Mouse (Mus musculus) hindbrain, embryonic 12.5 days (tissue): Measurements from ENCODE around the gene Cir1. TPM values are rescaled to one million over a fixed set of nuclear protein-coding genes. Genes with fewer than 3 reads are reported as not detected.

Experiments
- ATAC-seq: fragments of 200-750 bp; cut with Nextera tagmentation; 2 replicates; pipeline ENCODE4 v1.8.0; 2017; ENCODE audit warnings: moderate TSS enrichment; ENCODE audit not compliant: low FRiP score
- H3K27ac ChIP-seq: fragments of 300-500 bp; sonication (generic); 2 replicates; pipeline ENCODE4 v1.5.1; 2016; ENCODE audit warnings: mild to moderate bottlenecking
- H3K27me3 ChIP-seq: fragments of 300-500 bp; sonication (generic); 2 replicates; pipeline ENCODE4 v1.6.1; 2016; ENCODE audit warnings: mild to moderate bottlenecking
- H3K36me3 ChIP-seq: fragments of 300-500 bp; sonication (generic); 2 replicates; pipeline ENCODE4 v1.6.1; 2016; ENCODE audit warnings: mild to moderate bottlenecking
- H3K4me1 ChIP-seq: fragments of 300-500 bp; sonication (generic); 2 replicates; pipeline ENCODE4 v1.6.1; 2016
- H3K4me2 ChIP-seq: fragments of 300-500 bp; sonication (generic); replicated peaks from 2 replicates; pipeline ENCODE4 v1.6.1; 2016; ENCODE audit warnings: mild to moderate bottlenecking
- H3K4me3 ChIP-seq: fragments of 300-500 bp; sonication (generic); 2 replicates; pipeline ENCODE4 v1.5.1; 2016; ENCODE audit warnings: mild to moderate bottlenecking
- H3K9ac ChIP-seq: fragments of 300-500 bp; sonication (generic); 2 replicates; pipeline ENCODE4 v1.6.1; 2016; ENCODE audit warnings: mild to moderate bottlenecking, moderate library complexity
- H3K9me3 ChIP-seq: fragments of 300-500 bp; sonication (generic); replicated peaks from 2 replicates; pipeline ENCODE4 v1.6.1; 2016; ENCODE audit warnings: mild to moderate bottlenecking
- WGBS: fragments of 180-500 bp; shearing (Covaris S2); methylation state at CpG from one replicate; pipeline ENCODE4 v1.1.7; 2016; 5-methylcytosine and 5-hydroxymethylcytosine counted together
- polyA plus RNA-seq: library from polyadenylated mRNA; unstranded; fragments of >200 nt; fragmentation: Nextera tagmentation; extraction: Ambion mirVana; gene quantifications from 2 replicates; pipeline ENCODE4 v1.2.1, GENCODE M21; 2016

The Cir1 gene
- 28.4 and 29.7 TPM in 2 replicates for polyA plus RNA-seq

DNA sequence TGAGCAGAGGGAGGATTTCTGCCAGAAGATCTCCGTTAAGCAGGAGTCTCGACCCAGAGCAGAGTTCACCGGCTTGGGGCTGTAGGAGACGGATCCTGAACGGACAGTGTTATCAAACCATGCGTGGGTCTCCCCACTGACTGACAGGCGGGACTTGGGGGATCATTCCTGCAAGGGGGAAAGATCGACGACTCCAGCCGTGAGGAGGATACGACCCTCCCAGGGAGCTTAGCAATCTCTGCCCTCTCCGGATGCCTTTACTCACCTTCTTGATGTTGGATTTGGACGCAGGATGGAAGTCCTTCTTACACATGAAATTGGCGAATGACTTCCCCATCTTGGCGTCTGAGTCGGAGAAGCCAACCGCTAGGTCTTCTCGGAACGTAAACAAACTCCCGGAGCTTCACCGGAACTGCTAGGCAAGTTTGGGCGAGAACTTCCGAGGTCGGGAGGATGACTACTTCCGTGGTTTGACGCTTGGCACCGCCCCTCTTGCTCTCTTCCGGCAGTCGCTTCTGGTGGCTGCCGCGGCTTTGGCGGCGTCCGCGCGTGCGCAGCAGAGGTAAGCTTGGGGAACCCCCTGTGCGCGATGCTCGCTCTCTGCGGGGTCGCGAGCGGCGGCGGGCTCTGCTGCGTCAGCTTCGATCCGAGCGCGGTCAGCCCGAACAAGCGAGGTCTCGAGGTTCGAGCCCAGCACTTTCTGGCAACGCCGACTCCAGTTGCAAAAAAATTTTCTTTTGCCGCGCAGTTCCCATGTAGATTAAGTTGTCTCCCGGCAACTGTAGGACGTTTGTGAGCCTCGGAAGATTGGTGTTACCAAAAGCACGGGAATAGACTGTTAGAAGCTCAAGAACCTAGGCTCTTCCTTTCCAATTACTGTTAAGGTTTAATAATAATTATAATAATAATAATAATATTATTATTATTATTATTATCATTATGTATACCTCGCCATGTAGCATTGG lies at the start of gene Cir1, which contains the start of gene Scrn3:
Gene Cir1, minus strand, starts transcription at position 550 of the 965 bp plus-strand sequence.
Gene Scrn3, plus strand, starts transcription at position 450 of the 965 bp plus-strand sequence.
- H3K9ac ChIP-seq, result peak within 1 kb of the TSS; percentile 74
- no peaks in the 10 kb centered on the region for H3K27me3 ChIP-seq
- H3K27ac ChIP-seq, result peak within 1 kb of the TSS; percentile 72
- peak; percentile 94 for ATAC-seq
- H3K4me2 ChIP-seq, result peak within 1 kb of the TSS; percentile 85
- H3K36me3 ChIP-seq, result peaks cover 14% of the 10 kb centered on the region
- peak within 1 kb of the TSS; percentile 87 for H3K4me3 ChIP-seq
- WGBS, result under 1% methylated on average over 64 of the region's 64 CpGs
- H3K4me1 ChIP-seq, result peaks cover 9% of the 10 kb centered on the region
- H3K9me3 ChIP-seq, result no peaks in the 10 kb centered on the region

DNA sequence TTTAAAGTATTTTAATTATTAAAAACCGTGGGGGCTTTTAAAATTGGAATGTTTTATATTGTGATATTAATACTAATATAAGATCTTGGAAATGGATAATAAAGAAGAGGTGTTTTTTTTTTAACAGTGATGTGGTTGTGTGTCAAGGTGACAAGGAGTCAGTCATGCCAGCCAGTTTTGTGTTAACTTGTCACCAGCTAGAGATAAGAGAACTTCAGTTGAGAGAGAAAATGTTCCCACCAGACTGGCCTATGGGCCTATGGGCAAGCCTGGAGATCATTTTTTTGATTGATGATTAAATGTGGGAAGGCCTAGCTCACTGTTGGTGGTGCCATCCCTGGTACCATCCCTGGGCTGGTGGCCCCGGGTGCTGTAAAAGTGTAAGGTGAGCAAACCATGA lies 48.0 kb upstream of the Cir1 start:
- Histone ChIP-seq H3K27me3 (no peaks in the 10 kb centered on the region), H3K4me2 (no peak overlapping the region), H3K27ac (no peak overlapping the region), H3K4me3 (no peak overlapping the region), H3K4me1 (no peaks in the 10 kb centered on the region), H3K9me3 (no peaks in the 10 kb centered on the region), H3K9ac (no peak overlapping the region), H3K36me3 (0 out of 2 replicates have a peak, but pooled peaks cover 4% of the 10 kb centered on the region)
- ATAC-seq, result no peak
- WGBS, result 81% methylated on average over 2 of the region's 2 CpGs

DNA sequence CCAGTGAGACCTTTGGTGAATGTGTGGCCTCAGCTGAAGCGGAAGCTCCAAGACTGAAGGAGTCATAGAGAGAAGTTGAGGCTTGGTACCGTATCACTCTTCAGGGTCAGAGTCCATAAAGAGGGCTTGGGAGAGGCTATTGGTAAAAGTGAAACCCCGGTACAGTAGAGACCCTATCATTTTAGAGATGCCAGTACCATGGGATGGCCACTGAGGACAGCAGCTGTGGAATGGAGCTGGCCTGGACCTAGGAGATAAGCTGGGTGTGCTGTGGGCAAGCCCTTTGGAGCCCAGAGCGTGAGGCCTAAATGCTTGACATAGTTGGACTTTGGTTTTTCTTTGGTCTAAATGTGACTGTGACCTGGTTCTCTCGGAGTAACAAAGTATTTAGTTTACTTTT lies 47.4 kb upstream of the Cir1 start:
- no peaks in the 10 kb centered on the region for H3K27me3 ChIP-seq
- no peak overlapping the region for H3K4me3 ChIP-seq
- H3K9me3 ChIP-seq, result no peaks in the 10 kb centered on the region
- H3K27ac ChIP-seq, result no peak overlapping the region
- 95% methylated on average over 5 of the region's 5 CpGs for WGBS
- H3K4me2 ChIP-seq, result no peak overlapping the region
- H3K4me1 ChIP-seq, result no peaks in the 10 kb centered on the region
- no peak for ATAC-seq
- 0 out of 2 replicates have a peak, but pooled peaks cover 4% of the 10 kb centered on the region for H3K36me3 ChIP-seq
- no peak overlapping the region for H3K9ac ChIP-seq

DNA sequence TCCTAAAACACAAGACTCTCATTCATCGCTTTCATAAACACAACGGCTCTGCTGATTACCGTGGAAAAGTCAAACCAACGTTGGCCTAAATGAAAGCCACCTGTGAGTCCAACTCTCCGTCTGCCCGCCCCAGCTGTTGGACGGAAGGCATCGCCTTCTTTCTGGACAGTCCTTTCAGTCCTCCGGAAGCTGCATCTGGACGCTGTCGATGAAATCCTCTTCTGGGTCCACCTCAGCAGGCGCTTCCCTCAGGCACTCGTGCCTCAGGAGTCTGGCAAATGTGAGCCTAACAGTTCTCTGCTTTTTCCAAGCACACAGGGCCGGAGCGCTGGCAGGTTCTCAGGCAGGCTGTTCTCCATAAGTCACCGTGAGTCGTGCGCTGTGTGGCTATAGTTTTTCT lies 44.5 kb upstream of the Cir1 start:
- H3K4me1 ChIP-seq, result peaks cover 2% of the 10 kb centered on the region; the same call in 1 of the 2 replicates
- H3K36me3 ChIP-seq, result 0 out of 2 replicates have a peak, but pooled peaks cover 2% of the 10 kb centered on the region
- no peaks in the 10 kb centered on the region for H3K27me3 ChIP-seq
- no peaks in the 10 kb centered on the region for H3K9me3 ChIP-seq
- no peak overlapping the region for H3K4me2 ChIP-seq
- 67% methylated on average over 18 of the region's 18 CpGs for WGBS
- H3K9ac ChIP-seq, result no peak overlapping the region
- no peak overlapping the region for H3K4me3 ChIP-seq
- ATAC-seq, result no peak
- H3K27ac ChIP-seq, result no peak overlapping the region

DNA sequence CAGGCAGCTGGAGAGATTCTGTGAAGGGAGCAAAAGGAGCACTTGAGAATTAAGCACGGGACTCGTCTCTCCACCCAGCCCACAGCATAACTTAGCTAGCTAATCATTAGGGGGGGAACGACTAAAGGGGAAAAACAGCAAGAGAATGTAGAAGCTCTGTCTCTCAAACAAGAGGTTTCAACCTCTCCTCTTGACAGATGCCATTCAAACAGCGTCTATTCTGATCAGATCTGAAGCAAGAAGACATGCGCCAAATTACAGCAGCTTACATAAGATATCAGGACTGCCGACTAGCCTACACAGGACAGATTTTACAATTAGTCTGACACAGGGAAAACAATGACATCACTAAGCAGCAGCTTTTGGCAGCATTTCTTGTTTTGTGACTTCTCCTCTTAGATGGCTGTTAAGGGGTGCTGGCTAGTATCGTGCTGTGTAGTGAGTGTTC lies 39.5 kb upstream of the Cir1 start:
- H3K27me3 ChIP-seq, result no peaks in the 10 kb centered on the region
- ATAC-seq, result no peak
- H3K9me3 ChIP-seq, result no peaks in the 10 kb centered on the region
- H3K4me2 ChIP-seq, result no peak overlapping the region
- H3K36me3 ChIP-seq, result no peaks in the 10 kb centered on the region
- H3K9ac ChIP-seq, result no peak overlapping the region
- H3K27ac ChIP-seq, result no peak overlapping the region
- WGBS, result 58% methylated on average over 7 of the region's 7 CpGs
- no peak overlapping the region for H3K4me3 ChIP-seq
- peaks cover 10% of the 10 kb centered on the region; the same call in 1 of the 2 replicates for H3K4me1 ChIP-seq

DNA sequence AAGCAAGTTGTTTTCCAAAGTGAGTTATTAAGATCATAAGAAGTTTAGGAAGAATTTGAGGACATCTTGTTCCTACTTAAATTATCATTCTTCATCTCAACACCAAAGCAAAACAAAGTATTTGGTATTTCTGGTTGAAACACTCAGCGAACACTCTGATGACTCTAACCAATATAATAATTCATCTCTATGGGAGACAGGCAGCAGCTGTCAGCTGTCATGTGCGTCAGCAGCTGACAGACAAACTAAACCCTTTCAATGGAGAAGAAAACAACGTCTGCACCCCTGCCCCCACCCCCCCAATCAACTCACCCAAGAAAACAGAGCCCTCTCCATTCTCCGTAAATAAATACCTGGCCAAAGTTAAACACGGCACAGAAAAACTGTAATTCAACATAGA lies 39.0 kb upstream of the Cir1 start:
- Histone ChIP-seq H3K9ac (no peak overlapping the region), H3K9me3 (no peaks in the 10 kb centered on the region), H3K4me3 (no peak overlapping the region), H3K4me1 (peaks cover 14% of the 10 kb centered on the region), H3K36me3 (no peaks in the 10 kb centered on the region), H3K27ac (no peak overlapping the region), H3K27me3 (no peaks in the 10 kb centered on the region), H3K4me2 (no peak overlapping the region)
- 50% methylated on average over 5 of the region's 5 CpGs for WGBS
- no peak for ATAC-seq

DNA sequence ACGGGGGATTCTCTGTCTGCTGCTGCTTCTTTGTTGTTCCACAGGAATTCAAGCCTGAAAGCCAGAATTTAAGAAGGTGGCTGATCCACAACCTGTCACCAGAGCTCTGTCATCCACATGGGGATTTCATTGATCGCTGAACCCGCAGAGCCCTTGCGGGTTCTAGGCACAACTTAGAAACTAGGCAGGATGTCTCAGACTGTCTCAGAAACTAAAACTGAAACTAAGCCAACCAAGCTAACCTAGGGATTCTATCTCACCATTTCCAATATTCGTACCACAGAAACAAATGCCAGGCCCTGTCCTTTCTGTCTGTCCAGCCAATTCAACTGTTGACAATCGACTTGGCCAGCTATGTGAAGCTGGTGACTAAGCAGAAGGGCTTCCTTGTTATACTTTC lies 35.7 kb upstream of the Cir1 start:
- no peak overlapping the region for H3K4me2 ChIP-seq
- H3K4me3 ChIP-seq, result no peak overlapping the region
- WGBS, result 85% methylated on average over 6 of the region's 6 CpGs
- no peaks in the 10 kb centered on the region for H3K9me3 ChIP-seq
- no peaks in the 10 kb centered on the region for H3K27me3 ChIP-seq
- peaks cover 15% of the 10 kb centered on the region for H3K4me1 ChIP-seq
- no peak overlapping the region for H3K27ac ChIP-seq
- no peak overlapping the region for H3K9ac ChIP-seq
- no peaks in the 10 kb centered on the region for H3K36me3 ChIP-seq
- ATAC-seq, result no peak

DNA sequence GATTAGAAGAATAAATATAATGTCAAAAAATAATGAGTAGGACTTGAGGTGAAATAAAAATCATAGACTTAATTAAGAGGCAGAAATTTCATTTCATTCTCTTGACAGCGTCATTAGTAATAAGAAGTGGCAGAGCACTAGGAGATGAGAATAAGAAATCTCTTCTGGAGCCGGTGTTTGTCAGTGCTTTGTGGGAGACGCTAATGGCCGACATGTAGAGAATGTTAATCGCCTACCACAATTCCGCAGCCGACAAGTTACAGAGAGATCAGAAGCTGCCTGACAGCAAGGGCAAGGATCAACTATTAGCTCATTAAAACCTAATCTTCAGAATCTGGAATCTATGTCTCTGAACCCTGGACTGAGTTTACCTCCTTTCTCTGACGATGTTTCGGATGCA lies 35.3 kb upstream of the Cir1 start:
- Histone ChIP-seq H3K4me2 (no peak overlapping the region), H3K36me3 (no peaks in the 10 kb centered on the region), H3K9me3 (no peaks in the 10 kb centered on the region), H3K9ac (no peak overlapping the region), H3K4me3 (no peak overlapping the region), H3K27ac (no peak overlapping the region), H3K4me1 (peaks cover 15% of the 10 kb centered on the region), H3K27me3 (no peaks in the 10 kb centered on the region)
- WGBS, result 65% methylated on average over 9 of the region's 9 CpGs
- ATAC-seq, result no peak

DNA sequence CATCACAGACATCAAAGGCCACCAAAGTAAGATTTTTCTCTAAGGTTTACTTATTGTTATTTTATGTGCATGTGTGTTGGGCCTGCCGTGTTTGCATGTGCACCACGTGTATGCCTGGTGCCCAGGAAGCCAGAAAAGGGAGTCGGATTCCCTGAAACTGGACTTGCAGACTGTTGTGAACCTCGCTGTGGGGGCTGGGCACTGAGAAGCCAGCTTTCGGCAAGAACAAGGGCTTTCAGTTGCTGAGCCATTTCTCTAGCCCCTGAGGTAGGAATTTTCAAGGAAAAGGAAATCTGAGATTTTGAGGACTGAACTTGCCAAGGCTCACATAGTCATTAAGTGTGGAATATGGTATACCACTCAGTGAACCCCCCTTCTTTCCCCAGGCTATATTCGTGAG lies 34.6 kb upstream of the Cir1 start:
- Histone ChIP-seq H3K27ac (no peak overlapping the region; the same call in 1 of the 2 replicates), H3K4me3 (no peak overlapping the region), H3K27me3 (no peaks in the 10 kb centered on the region), H3K9ac (no peak overlapping the region), H3K4me1 (peaks cover 15% of the 10 kb centered on the region), H3K9me3 (no peaks in the 10 kb centered on the region), H3K36me3 (no peaks in the 10 kb centered on the region), H3K4me2 (no peak overlapping the region)
- ATAC-seq, result no peak
- 71% methylated on average over 6 of the region's 6 CpGs for WGBS

DNA sequence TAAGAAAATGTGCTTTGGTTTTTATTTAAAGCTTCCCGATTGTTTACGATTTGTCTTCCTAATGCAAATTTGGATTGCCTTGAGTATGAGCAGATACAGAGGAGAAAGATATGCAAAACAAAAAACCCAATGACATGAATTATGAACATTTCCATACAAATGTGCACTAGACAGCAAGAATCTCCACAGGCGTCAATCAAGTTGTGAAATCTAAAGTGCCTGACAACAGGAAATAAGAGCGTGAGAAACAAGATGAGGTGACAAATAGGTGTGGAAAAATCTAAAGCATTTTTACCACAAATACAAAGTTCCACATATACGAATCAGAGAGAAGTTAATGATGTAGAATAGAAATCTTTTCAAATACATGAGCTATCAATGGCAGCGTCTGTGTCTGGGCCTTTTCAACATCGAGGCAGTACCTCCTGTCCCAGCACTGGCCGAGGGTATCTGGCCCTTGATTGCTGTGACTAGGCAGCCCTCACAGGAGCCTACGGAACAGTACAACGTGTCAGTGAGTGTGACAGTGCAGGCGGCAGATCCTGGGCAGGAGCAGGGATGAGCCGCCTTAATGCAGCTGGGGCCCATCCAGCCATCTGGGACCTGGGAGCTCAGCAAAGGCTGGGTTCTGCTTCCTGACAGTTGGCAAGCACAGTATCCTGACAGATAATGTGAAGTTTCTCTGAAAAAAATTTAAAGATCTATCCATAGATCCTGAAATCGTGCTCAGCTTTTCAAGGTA lies 34.0 kb upstream of the Cir1 start:
- ATAC-seq, result peak; percentile 56; the same call in 1 of the 2 replicates
- H3K27ac ChIP-seq, result peak overlapping the region; percentile 25; the same call in 1 of the 2 replicates

DNA sequence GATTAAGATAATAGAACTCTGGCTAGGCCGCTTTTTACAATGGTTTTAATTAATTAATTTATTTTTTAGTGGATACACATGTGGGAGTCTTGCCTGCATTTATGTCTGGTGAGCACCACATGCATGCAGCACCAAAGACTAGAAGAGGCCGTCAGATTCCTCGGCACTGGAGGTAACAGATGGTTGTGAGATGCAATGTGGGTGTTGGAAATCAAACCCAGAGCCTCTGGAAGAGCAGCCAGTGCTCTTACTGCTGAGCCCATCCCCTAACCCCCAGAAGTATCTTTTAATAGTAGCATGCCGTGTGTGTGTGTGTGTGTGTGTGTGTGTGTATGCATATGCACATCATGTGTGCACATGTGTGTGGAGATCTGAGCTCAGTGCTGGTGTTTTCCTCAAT lies 32.7 kb upstream of the Cir1 start:
- no peaks in the 10 kb centered on the region for H3K36me3 ChIP-seq
- H3K27me3 ChIP-seq, result no peaks in the 10 kb centered on the region
- ATAC-seq, result no peak
- no peaks in the 10 kb centered on the region for H3K9me3 ChIP-seq
- H3K9ac ChIP-seq, result no peak overlapping the region
- H3K4me2 ChIP-seq, result no peak overlapping the region
- H3K4me1 ChIP-seq, result peaks cover 8% of the 10 kb centered on the region
- no peak overlapping the region for H3K27ac ChIP-seq
- no peak overlapping the region for H3K4me3 ChIP-seq
- WGBS, result 89% methylated on average over 4 of the region's 4 CpGs

More for the DNA sequence above, 34.0 kb upstream of the Cir1 start:
- Histone ChIP-seq H3K27me3 (no peaks in the 10 kb centered on the region), H3K4me3 (no peak overlapping the region), H3K36me3 (no peaks in the 10 kb centered on the region), H3K9ac (no peak overlapping the region), H3K9me3 (no peaks in the 10 kb centered on the region), H3K4me2 (no peak overlapping the region), H3K4me1 (peaks cover 8% of the 10 kb centered on the region)
- 64% methylated on average over 13 of the region's 13 CpGs for WGBS

DNA sequence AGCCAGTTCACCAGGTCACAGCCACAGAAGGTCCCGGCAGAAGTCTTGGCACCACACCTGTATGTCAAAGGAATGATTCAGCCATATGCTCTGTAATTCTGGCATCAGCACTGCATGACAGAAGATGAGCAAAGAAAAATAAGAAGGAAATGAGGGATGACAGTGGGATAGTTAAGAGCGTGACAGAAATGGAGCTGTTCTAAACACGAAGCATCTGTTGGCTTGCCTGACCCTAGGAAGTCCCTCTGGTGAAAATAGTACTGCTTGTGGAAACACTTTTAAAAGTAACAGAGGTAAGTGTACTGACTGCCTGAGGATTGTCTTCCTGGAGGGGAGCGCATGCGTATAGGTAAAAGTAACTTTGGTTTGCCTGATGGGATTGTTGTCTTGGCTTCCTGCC lies 31.2 kb upstream of the Cir1 start:
- ATAC-seq, result no peak
- Histone ChIP-seq H3K27me3 (no peaks in the 10 kb centered on the region), H3K9me3 (no peaks in the 10 kb centered on the region), H3K4me3 (no peak overlapping the region), H3K4me1 (peaks cover 8% of the 10 kb centered on the region), H3K9ac (no peak overlapping the region), H3K4me2 (no peak overlapping the region), H3K36me3 (no peaks in the 10 kb centered on the region), H3K27ac (no peak overlapping the region)
- WGBS, result 94% methylated on average over 5 of the region's 5 CpGs
